Mouse (Mus musculus): ENCODE measurements at regions not wholly inside any gene's neighbourhood (a gene's known extent, or its start where the extent isn't known, plus 50 kb on each side); places are given as distances from the start of the nearest gene placed in this dataset.
"Not testable (repeated sequence)": the region's sequence is repeated elsewhere in the genome, so short reads cannot be mapped to it uniquely, and the experiment has no call there.

DNA sequence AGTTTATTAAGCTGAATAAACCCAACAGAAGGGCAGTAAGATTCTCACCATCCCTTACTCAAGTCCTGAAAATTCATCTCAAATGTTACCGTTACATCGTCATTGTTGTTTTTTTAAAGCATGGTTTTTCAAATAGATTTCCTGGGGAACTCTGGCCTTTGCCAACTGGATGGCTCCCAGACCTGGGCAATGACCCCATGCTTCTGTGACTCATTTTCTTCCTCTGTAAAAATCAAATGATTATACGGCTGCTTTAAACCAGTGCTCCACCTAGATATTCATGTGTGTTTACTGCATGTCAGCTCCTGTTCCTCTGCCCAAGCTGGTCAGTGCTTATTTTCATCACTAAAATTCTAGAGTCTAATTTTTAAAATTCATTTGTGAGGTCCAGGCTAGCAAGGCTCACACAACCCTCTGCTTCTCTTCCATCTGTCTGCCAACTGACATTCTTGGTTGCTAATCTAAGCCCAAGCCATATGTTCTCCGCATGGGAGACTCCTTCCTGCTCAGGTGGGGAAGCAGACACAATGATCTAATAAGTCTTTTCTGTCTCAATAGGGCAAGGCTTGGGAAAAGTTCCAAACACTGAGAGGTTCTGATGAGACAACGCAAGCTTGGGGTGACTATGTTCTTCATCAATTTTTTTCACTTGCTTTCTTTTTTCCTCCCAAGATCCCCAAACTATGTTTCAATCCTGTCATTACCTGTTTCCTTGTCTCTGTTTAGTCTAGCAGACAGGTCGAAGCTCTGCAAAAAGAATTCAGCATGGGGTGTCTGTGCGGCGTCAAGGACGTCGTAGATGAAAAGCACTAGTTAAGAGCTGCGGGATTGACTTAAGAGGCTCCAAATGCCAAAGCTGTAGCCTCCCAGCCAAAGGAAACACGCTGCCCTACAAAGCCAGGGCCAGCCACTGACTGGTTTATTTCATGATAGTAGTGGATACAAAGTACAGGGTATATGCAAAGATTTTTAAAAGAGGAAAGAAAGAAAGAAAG is 594.7 kb downstream of the Efna5 start:
- peak; percentile 7 for DNase-seq

DNA sequence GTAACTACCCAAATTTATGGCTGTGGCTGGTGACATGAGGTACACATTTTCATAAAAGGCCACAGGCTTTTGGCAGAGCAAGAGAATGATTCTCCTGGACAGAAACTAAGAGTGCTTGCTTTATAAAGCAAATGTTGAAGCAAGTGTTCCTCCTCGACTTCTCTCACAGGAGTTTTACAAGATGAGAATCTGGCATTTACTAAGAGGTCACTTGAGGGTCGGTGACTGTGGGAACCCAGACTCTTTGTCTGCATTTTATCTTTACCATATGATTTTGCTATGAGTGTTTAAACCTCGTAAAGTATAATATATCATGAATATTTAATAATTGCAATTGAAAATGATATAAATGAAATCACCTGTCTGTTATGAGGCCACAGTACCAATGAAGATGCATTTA is 600.9 kb downstream of the Efna5 start:
- DNase-seq = no peak

DNA sequence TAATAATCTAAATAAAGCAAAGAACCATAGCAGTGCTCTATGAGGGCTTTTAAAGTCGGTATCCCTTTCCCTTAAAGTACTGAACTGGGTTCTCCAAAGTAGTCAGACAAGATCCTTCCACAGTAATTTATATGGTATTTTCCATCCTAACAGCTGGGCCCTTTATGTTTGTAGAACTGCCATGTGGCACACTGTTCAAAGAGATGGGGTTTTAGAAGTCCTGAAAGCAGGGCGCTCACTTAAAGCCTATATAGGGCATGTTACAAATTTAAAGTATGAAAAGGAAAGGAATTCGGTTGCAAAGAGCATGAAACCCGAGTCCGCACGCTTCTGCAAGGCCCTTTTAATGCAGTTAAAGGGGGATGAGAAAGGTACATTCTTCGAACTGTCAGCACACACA is 609.7 kb downstream of the Efna5 start:
- DNase-seq = no peak

DNA sequence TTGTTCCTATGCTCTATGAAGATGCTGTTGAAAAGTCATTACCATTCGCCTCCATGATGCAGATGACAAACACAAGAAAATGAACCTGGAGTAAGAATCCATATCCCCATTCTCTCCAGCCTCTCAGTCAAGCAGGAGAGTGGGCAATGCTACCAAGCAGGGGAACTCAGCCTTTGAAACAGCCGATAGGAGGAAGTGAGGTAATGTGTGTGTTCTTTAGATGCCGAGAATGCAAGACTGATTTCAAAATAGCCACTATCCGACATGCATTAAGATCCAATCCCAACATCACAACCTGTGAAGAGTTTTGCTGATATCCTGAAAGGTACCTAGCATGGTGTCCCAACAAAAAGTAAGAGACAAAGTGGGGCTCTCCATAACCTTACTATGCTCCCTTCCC is 611.8 kb downstream of the Efna5 start:
- DNase-seq = no peak

DNA sequence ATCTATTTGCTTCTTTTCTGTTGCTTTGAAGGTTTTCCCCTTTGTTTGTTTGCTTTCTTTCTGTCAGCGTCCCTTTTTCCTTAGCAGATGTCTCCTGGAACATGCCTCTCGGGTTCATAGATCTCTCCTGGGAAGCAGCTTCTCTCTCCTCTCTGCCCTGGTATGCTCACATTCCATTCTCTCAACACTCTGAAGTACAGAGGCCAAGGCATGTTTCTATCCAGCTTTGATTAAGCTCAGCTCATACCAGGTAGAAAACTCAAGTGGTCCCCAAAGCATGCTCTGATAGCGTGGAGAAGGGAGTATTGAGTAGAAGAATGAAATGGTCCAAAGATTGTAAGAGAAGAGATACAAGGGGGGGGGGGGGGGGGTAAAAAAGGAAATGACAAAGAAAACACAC is 627.7 kb downstream of the Efna5 start:
- DNase-seq = no peak

DNA sequence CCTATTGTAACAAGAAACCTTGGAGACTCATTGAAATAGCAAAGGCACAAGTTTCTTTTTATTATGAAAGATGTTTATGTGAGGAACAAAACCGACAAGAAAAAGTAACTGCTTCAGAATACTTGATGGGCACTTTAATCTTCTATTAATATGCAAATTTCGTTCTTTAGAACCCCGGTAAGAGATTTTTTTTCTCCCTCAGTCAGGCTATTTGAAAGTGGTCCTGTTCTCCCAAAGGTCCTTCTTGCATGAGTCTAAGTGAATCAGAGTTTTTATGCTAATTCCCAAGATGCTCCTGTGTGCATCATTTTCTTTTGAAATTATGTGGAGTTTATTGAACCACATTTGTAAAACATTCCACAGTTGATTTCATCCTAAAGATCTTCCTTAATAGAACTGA is 633.1 kb downstream of the Efna5 start:
- DNase-seq = no peak

DNA sequence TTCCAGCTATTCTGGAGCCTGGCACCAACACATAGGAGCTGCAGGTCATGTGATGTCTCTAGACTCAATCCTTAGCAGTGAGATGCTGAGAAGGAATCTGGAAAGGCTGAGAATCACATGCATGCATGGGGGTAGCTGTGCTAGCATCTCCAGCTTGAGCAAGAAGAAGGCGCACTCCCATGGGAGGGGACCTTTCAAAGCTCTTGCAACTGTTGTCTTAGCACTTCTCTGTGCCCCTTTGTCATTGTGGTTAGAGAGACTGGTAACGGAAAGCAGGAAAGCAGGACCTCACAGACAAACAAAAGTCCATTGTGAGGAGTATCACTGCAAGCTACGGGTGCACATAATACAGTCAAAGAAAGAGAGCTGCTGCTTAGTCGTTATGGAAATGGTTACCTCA is 634.5 kb downstream of the Efna5 start:
- no peak for DNase-seq

DNA sequence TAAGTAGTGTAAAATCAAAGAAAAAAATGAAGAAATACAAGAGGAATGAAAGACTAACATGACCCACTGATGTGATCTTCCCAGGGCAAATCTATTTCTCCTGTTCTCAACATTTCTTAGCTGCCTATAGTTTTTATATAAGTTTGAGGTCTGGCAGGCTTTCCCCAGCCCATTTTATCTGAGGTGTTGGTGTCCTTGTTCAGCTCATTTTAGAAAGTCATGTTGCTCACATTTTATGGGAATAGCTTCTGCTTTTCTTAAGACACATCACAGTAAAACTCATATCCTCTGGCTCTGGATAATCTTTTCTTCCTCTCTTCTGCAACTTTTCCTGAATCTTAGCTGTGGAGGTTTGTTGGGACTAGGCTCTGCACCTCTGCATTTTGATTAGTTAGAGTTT is 650.2 kb downstream of the Efna5 start:
- DNase-seq = peak; percentile 15

DNA sequence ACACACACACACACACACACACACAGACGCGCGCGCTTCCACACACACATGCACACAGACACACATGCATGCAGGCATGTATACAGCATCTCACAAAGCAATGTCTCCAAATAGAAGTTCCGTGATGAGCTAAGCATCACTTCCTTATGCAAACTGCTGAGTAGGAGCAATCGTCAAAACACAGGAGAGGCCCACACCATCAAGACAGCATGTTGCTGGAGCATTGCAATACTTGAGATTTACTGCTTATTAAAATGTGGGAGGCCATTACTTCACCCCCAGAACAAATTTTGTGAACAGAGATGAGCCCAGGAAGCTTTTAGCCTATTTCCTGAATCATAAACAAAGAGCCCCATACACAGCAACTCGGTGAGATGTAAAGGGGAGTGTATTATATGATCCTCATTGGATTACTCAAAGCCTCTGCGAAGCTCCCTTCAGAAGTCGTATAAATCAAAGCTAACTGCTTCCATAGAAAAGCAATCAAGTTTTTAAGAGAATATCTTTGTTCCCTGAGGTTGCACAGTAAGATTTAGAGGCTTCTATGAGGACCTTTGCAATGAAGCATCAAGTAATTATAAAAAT is 670.6 kb downstream of the Efna5 start:
- DNase-seq = no peak

DNA sequence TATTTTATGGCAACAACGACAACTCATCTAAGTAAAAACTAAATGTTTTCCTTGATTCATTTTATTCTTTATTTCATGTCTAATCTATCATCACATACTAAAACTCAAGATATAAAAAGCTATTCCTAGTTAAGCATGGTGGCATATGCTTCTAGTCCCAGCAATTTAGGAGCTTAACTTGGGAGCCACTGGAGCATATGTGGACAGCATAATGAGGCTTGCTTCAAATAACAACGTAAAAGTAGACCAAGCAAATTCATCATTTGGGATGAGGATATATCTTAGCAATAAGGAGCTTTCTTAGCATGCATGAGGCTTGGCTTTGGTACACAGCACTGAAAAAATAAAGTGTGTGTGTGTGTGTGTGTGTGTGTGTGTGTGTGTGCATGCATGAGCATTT is 678.5 kb downstream of the Efna5 start:
- peak; percentile 2 for DNase-seq

DNA sequence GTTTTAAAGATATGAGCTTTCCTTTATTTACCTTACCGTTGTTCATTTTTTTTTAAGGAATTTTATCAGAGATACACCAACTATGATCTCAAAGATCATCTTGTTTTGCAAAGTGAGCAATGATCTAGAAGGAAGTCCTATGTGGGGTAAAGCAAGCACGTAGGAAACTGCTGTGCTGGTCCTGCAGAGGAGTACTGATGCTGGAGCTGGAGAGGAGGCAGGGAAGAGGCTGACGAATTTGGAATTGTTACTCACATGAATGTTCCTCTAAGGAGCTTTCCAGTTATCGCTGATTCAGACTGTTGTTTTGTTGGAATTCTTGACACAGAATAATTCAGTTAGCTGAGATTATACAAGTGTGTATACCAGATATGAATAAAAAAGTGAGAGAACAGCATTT is 680.6 kb downstream of the Efna5 start:
- peak; percentile 2 for DNase-seq

DNA sequence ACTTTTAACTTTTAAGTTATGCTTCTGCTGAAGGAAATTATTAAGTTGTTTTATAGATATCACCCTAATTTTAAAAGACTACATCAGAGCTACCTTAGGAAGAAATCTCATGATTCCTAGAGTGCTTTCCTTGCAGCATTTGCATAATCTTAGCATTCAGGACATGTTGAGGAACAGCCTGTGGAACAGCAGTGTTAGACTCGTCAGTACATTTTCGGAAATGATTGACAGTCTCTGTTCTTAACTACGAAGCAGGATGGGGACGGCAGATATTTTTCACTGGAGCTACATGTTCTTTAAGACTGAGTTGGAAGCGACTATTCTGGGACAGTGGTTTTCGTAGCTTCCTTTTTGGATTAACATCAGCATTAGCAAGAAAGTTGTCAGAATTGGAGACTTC is 681.6 kb downstream of the Efna5 start:
- no peak for DNase-seq

DNA sequence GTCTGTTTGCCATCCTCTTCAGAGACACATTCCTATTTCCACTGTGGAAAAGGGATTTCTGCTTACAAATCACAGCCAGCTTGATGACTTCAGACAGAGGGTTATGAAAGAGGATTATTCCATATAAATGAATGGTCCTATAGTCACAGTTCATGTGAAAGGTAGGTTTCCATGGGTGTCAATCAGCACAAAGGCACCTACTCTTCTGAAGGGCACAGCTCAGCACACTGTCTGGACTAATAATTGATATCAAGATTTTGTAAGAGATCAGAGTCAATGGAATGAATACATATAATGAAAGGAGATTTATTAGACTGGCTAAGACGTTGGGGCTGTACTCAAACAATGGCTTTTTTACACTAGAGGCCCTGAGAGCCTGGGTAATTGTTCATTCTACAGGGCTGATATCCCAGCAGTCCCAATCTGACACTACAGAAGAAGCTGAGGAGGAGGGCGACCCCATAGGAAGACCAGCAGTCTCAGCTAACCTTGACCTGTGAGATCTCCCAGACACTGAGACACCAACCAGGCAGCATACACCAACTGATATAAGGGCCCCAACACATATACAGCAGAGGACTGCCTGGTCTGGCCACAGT is 702.4 kb downstream of the Efna5 start:
- DNase-seq = no peak

DNA sequence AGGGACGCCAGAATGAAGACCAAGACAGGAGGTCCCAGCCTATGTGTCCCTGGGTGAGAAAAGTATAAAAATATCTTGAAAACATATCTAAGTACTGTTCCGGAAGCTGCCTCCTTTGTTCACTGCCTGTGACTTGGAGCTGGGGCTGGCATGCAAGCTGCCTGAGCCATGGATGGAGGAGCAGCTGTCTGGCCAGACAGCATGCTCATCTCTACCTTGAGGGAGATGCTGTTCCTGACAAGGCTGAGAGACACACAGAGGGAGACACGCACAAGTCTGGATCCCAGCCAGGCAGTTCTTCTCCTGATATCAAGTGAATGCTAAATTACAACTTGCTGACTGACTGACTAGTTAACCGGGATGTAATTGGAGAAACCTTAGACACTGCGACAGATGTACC is 704.8 kb downstream of the Efna5 start:
- DNase-seq = no peak

DNA sequence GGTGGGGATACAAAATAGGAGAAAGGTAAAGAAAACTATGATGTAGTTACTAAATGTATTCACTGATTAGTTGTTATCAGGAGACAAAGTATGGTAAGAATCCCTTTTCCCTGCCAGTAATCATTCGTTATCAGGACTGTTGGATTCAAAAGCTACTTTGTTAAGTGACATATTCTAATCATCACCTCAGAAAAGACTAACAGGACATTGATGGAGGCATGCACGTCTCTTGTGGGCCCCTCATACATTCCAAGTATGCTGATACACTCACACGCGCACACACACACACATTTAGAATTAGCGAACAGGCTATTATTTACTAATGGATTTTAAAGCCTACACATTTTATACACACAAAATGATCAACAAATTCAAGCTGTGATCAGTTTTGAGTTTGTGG is 708.8 kb downstream of the Efna5 start:
- DNase-seq = no peak

DNA sequence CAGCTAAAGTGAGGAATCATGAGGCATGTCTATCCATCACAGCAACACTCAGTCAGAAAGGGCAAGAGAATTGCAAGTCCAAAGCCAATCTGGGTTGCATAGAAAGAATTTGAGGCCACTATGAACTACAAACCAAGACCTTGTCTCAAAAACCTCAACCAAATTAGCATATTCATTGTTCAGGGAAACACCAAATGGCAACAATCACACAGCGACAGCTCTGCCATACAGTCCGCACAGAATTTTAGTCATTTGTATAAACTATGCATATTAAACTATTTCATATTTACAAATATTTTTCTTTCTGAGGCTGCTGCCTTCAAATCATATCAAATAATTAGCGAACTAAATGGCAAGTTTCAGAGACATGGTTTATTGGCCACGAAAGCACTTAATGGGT is 709.6 kb downstream of the Efna5 start:
- no peak for DNase-seq

DNA sequence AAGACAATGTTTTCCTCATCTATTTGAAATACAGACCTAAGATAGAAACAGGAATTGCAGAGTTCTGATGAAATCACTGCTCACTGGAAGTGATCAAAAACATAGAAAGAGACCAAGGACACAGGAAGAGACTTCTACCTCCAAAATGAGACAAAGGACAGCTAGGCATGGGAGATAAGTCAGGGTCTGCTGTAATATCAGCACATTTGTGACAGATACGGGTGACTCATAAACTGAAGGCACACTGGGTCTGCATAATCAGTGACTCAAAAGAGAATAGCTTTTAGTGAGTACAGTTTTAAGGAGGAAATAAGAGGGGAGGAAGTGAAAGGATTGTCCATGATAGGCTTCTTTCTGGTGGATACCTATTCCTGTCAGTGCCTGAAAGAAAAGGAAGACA is 719.7 kb downstream of the Efna5 start:
- no peak for DNase-seq

DNA sequence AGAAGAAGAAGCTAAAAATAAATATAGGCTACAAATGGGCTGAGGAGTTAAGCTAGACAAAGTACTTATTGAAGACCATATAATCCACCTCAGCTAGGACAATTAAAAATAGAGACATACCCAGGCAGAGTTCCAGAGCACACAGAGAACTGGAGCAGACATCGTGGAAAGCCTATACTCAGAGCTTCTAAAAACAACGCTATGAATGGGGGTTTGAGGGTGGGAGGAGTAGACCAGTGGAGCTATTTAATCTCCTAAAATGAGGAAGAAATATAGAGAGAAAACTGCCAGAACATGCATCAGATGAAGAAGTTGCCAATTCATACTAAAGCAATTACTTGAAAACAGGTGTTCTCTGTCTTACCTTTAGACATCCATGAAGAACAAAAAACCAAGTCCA is 720.8 kb downstream of the Efna5 start:
- peak; percentile 7 for DNase-seq

DNA sequence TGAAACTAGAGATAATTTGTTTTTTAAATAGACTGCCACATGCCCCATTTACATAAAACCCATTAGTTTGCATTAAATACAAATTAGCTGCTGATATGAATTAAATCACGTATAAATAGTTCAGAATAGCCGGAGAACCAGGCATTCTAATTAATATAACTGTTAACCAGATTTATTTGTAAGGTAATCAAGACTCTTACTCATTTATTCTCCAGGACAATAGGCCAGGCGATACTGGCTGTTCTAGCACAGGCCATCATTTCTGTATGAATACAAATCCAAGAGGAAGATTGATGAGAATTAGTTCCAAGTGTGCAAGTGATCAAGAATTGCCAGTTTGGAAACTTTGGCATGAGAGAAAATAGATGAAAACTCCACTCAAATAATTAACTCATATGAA is 746.1 kb downstream of the Efna5 start:
- no peak for DNase-seq

DNA sequence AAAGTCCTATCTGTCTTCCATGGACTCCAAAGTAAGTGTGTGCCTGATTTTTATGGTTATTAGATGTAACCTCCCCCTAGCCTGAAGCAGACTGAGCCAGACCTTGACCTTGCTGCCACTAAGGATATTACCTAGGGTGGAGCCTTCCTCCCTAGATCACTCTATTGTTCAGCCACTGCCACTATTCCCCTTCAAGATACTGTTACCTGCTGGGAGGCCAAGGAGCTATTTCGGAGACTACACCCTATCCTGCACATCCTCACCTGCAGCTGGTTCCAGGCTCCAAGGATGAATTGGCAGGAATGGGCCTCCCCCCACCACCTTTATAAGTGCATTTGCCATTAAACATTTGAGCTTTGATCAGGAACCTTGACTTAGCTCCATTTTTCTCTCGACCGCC is 769.4 kb downstream of the Efna5 start:
- DNase-seq = not testable (repeated sequence)

DNA sequence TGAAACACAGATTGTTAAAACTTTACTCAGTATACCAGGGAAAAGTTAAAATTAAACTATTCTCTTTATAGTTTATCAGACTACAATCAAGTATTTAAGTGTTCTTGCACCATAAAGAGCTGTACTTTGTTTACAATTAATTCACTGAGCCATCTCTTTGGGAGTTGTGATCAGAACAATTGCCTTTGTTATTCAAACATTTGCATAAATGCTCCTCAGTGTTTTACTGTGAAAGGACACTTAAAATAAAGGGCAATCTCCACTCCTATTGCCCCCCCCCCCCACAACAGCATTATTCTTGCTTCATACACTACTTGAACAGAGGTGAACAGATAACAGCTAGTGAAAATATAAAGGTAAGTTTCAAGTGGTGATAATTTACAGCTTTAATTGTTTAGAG is 772.1 kb downstream of the Efna5 start:
- no peak for DNase-seq

DNA sequence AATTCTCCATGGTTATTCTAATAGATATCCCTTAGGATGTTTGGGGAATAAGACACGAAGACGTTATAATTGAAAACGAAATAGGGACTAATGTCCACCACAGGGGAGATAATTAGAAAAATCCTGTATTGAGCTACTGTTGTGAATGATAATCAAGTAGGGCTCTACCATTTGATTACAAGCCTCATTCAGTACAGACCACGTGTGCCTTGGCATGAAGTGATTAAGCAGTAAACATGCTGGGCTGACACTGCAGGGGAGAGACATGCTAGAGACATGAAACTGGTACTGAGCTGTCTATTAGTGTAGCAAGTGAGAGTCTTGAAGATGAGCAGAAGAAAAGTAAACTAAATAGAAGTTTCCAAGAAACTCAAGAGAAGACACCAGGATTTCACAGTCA is 797.8 kb downstream of the Efna5 start:
- no peak for DNase-seq

DNA sequence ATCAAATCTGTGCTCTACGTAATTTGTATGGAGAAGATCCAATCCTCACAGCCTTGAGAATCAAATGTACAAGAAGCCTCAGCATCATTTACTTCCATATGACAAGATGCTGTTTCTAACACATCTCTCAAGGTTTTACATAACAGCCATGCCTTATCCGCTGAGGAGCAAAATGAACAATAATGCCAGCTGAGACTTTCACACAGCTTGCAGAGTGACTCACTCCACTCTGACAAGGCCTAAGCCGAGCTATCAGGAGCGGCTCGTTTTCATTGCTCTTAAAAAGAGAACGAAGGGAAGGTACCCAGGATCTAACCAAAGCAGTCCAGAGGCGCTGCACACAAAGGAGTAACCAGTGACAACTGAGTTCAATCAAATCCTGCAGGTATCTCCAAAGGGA is 803.5 kb downstream of the Efna5 start:
- peak; percentile 52 for DNase-seq

DNA sequence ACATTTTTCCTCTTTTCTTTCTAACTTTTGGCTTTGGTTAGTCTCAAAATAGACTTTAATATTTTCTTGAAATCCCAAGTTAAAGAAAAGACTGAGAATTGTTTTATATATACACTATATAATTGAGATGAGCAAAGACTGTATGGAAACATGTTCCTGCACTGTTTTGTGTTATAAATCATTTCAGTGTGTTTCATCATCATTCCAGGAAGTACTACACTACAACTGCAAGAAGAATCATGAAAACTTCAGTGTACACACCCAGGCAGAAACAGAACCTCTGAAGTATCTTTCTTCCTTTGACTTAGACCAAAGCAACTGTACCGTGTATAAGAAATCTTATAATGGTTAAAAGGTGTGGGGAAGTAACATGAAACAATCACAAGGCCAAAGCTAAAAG is 816.2 kb downstream of the Efna5 start:
- no peak for DNase-seq

Data from right cerebral cortex, adult 18-20 months (tissue).